Mouse (Mus musculus) small intestine, adult 2 months (tissue): ENCODE data around the gene Fbln5. TPM values are rescaled to one million over a fixed set of nuclear protein-coding genes. Genes with fewer than 3 reads are reported as not detected.

Experiments
- H3K27ac ChIP-seq: fragments of 200-500 bp; 2 replicates; pipeline ENCODE4 v1.5.1; 2012; ENCODE audit warnings: low read depth, low read length, control low read depth, inconsistent platforms; ENCODE audit not compliant: insufficient read depth
- H3K27me3 ChIP-seq: fragments of 200-500 bp; 2 replicates; pipeline ENCODE4 v1.6.1; 2012; ENCODE audit warnings: mild to moderate bottlenecking, moderate library complexity, low read length, inconsistent platforms; ENCODE audit not compliant: control insufficient read depth, insufficient read depth
- H3K36me3 ChIP-seq: fragments of 200-500 bp; 2 replicates; pipeline ENCODE4 v1.6.1; 2012; ENCODE audit warnings: mild to moderate bottlenecking, low read length, control low read depth, inconsistent platforms; ENCODE audit not compliant: control insufficient read depth, insufficient read depth
- H3K4me1 ChIP-seq: fragments of 200-500 bp; 2 replicates; pipeline ENCODE4 v1.6.1; 2012; ENCODE audit warnings: low read length, inconsistent platforms, mixed read lengths; ENCODE audit not compliant: control insufficient read depth, insufficient read depth, insufficient read length
- H3K4me3 ChIP-seq: fragments of 200-500 bp; 2 replicates; pipeline ENCODE4 v1.5.1; 2012; ENCODE audit warnings: low read depth, mild to moderate bottlenecking, control low read depth, inconsistent platforms, low read length, moderate library complexity
- CTCF ChIP-seq: fragments of 200-500 bp; IDR thresholded peaks from 2 replicates; pipeline ENCODE4 v1.5.1; 2012; ENCODE audit warnings: low read depth, mild to moderate bottlenecking, control low read depth, inconsistent platforms, low read length, moderate library complexity, mixed read lengths; ENCODE audit not compliant: insufficient replicate concordance, insufficient read length; ENCODE audit errors: extremely low read depth
- POLR2A ChIP-seq: fragments of 200-500 bp; IDR thresholded peaks from 2 replicates; pipeline ENCODE4 v1.6.1; 2012; ENCODE audit warnings: low read depth, mild to moderate bottlenecking, control low read depth, inconsistent platforms, low read length, moderate library complexity
- WGBS: fragments of 180-500 bp; shearing (Covaris S2); methylation state at CpG from one replicate; pipeline ENCODE4 v1.1.7; 2018; 5-methylcytosine and 5-hydroxymethylcytosine counted together
- polyA plus RNA-seq: library from polyadenylated mRNA; depleted of rRNA; stranded (reverse); fragments of >200 nt; gene quantifications from 2 replicates; pipeline ENCODE4 v1.2.3, GENCODE M21; 2012

The Fbln5 gene
- polyA plus RNA-seq, 1 experiment, result 17.0 TPM

- 83% methylated on average over 10 of the region's 10 CpGs for WGBS
- no peaks in the 10 kb centered on the region for H3K4me1 ChIP-seq
Observed at GRCm38 (mm10) chr12:101836546-101837274, 17.9 kb upstream of the Fbln5 start.

GRCm38 (mm10) chr12:101834715-101835114 is 15.9 kb upstream of the Fbln5 start:
- peaks cover 35% of the 10 kb centered on the region for H3K36me3 ChIP-seq
- peaks cover 2% of the 10 kb centered on the region; the same call in 1 of the 2 replicates for H3K4me1 ChIP-seq
- H3K27ac ChIP-seq, result no peak overlapping the region
- no peaks in the 10 kb centered on the region for H3K27me3 ChIP-seq
- no peak overlapping the region for H3K4me3 ChIP-seq
- 91% methylated on average over 4 of the region's 4 CpGs for WGBS
- TF ChIP-seq POLR2A (no peak), CTCF (no peak)

More at GRCm38 (mm10) chr12:101836546-101837274, 17.9 kb upstream of the Fbln5 start:
- TF ChIP-seq CTCF (no peak), POLR2A (no peak)
- Histone ChIP-seq H3K4me3 (no peak overlapping the region), H3K27me3 (no peaks in the 10 kb centered on the region), H3K36me3 (peaks cover 35% of the 10 kb centered on the region), H3K27ac (no peak overlapping the region)

GRCm38 (mm10) chr12:101833776-101834175 is 14.9 kb upstream of the Fbln5 start:
- TF ChIP-seq POLR2A, result no peak
- no peak for TF ChIP-seq CTCF
- no peak overlapping the region for H3K4me3 ChIP-seq
- peaks cover 31% of the 10 kb centered on the region for H3K36me3 ChIP-seq
- peaks cover 2% of the 10 kb centered on the region; the same call in 1 of the 2 replicates for H3K4me1 ChIP-seq
- WGBS, result 91% methylated on average over 8 of the region's 8 CpGs
- no peak overlapping the region for H3K27ac ChIP-seq
- H3K27me3 ChIP-seq, result no peaks in the 10 kb centered on the region

GRCm38 (mm10) chr12:101833115-101833506 is 14.3 kb upstream of the Fbln5 start:
- Histone ChIP-seq H3K4me3 (no peak overlapping the region), H3K27ac (no peak overlapping the region), H3K27me3 (no peaks in the 10 kb centered on the region), H3K36me3 (peaks cover 27% of the 10 kb centered on the region), H3K4me1 (peaks cover 2% of the 10 kb centered on the region; the same call in 1 of the 2 replicates)
- 94% methylated on average over 6 of the region's 6 CpGs for WGBS
- TF ChIP-seq CTCF, result no peak

GRCm38 (mm10) chr12:101832179-101833114 is 13.6 kb upstream of the Fbln5 start:
- no peaks in the 10 kb centered on the region for H3K27me3 ChIP-seq
- H3K36me3 ChIP-seq, result peaks cover 22% of the 10 kb centered on the region
- H3K27ac ChIP-seq, result no peak overlapping the region
- peaks cover 2% of the 10 kb centered on the region; the same call in 1 of the 2 replicates for H3K4me1 ChIP-seq
- no peak overlapping the region for H3K4me3 ChIP-seq
- TF ChIP-seq CTCF, result no peak
- WGBS, result 46% methylated on average over 7 of the region's 7 CpGs

GRCm38 (mm10) chr12:101831221-101831620 is 12.4 kb upstream of the Fbln5 start:
- H3K27me3 ChIP-seq, result no peaks in the 10 kb centered on the region
- peaks cover 14% of the 10 kb centered on the region for H3K36me3 ChIP-seq
- no peak overlapping the region for H3K27ac ChIP-seq
- no peak overlapping the region for H3K4me3 ChIP-seq
- H3K4me1 ChIP-seq, result peaks cover 2% of the 10 kb centered on the region; the same call in 1 of the 2 replicates
- TF ChIP-seq CTCF (no peak), POLR2A (no peak)
- 64% methylated on average over 4 of the region's 4 CpGs for WGBS

GRCm38 (mm10) chr12:101823161-101823560 is 4.3 kb upstream of the Fbln5 start:
- H3K27me3 ChIP-seq, result peaks cover 15% of the 10 kb centered on the region; the same call in 1 of the 2 replicates
- TF ChIP-seq POLR2A (no peak), CTCF (no peak)
- peaks cover 7% of the 10 kb centered on the region for H3K4me1 ChIP-seq
- no peak overlapping the region for H3K4me3 ChIP-seq
- H3K27ac ChIP-seq, result no peak overlapping the region
- WGBS, result 89% methylated on average over 4 of the region's 4 CpGs
- no peaks in the 10 kb centered on the region for H3K36me3 ChIP-seq
